Mouse (Mus musculus) adrenal gland, postnatal 14 days (tissue): Measurements from ENCODE around the gene Epb41. TPM values are rescaled to one million over a fixed set of nuclear protein-coding genes. Genes with fewer than 3 reads are reported as not detected.

Source experiments
- DNase-seq: peaks from one replicate; pipeline ENCODE4 v3.0.0; 2021; ENCODE audit warnings: mixed read lengths
- total RNA-seq: library from RNA; stranded (reverse); gene quantifications from 2 replicates; pipeline ENCODE4 v1.2.3, GENCODE M21; 2021

Gene Epb41
- total RNA-seq, 1 experiment from 2014 or later, result 112 TPM

DNA sequence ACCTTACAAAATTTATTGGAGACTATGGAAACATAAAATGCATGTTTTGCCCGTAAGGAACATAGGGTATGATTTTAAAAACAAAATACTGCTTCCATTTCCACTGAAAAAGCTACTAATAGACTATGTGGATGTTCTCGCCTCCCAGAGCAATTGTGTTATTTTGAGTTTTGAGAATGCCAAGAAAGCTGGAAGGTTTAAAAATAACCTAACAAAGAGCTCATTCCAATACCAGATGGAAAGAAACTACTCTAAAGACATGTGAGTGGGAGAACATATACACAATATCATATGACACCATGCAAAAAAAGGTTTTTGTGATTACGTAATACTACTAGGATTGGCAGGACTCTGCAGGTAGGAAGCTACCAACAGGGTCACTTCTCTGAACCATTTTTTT, 31.4 kb downstream of the Epb41 start:
- no peak for DNase-seq

DNA sequence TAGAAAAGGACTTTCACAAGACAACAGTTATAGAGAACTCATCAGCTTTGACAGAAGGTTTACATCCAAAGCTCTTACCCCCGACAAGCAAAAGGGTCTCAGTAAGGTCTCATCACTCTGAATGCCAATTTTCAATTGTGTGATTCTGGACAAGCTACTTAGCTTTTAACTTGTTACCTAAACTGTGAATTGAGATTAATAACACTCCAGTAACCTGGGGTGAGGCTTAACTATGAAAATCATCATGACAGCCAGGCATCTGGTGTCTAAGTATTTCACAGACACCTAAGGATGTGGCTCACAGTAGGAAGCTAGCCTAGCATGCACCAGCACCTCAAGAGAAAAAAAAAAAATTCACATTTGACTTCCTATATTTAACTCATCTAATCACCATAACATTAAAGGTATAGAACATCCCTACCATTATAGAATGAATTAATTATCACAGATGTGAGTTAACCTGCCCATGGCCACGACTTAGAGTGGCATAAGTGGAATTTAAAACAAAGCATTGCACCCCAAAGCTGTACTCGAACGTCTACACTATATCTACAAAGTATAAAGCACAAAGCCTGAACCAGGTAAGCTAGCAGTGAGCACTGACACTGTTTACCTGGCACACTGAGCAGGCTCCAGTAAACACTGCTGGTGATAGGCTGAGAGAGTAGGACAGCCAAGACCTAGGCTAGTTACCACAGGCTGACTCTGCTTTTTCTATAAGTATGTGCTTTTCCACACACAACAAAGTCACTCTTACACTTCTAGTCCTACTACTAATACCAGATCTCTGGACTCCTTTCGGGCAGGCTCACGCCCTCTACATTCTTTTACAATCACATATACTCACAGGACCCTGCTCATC, 33.4 kb downstream of the Epb41 start:
- no peak for DNase-seq

DNA sequence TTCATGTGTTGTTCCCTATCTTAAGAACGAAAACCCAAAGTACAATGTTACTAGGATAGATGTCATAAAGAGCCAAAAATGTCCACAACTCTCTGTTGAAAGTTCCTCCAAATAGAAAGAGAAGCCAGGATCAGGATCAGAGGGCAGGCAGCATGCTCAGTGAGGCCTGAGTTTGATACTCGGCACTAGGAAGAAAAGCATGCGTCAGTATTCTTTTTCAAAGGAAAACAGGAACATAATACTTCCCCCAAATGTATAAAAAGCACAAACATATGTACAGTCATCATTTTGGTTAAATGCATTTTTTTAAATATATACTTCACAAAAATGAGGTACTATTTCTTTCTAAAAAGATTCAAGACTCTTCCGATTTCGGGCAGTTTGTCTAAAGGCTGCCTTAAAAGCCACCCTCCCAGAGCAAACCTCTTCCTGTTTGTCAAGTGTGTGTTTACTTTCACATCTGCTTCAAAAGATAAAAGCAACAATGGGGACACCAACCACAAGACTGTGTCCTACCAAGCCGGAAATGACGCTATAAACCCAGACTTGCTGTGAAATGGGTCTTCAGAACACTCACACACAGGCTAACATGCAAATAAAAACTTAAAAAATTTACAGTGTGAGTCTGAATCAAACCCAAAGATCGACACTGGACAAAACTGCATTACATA, 35.0 kb downstream of the Epb41 start:
- no peak for DNase-seq

DNA sequence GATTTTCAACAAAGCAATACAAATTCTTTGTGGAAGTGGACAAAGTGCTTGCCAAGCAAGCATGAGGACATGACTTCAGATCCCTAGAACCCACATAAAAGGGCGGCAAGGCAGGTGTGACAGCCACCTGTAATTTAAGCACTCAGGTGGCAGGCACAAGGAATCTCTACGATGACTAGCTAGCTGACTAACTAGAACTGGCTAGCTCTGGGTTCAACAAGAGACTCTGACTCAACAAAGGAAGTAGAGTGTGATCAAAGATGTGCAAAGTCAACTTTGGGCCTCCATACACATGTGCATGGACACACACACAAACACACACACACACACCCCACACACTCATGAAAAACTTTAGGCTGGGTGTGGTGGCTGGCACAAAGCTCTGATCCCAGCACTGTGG, 35.6 kb downstream of the Epb41 start:
- DNase-seq, result no peak

DNA sequence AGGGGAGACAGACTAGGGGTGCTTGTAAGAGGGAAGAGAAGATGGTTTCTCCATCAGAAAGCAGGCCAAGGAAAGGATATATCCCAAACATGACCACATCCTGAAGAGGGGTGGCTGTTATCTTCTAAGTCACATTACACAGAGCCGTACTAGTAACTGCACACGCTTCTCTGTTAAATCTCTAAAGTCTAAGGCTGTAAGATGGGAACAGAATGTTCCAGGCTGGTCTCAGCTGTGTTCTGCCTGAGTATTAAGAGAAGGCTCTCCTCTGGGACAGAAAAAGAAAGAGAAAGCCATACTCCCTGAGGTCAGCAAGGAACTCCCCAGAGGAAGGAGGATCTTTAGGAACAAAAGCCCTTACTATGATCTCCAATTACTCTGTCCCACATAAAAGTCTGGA, 36.3 kb downstream of the Epb41 start:
- DNase-seq, result no peak

DNA sequence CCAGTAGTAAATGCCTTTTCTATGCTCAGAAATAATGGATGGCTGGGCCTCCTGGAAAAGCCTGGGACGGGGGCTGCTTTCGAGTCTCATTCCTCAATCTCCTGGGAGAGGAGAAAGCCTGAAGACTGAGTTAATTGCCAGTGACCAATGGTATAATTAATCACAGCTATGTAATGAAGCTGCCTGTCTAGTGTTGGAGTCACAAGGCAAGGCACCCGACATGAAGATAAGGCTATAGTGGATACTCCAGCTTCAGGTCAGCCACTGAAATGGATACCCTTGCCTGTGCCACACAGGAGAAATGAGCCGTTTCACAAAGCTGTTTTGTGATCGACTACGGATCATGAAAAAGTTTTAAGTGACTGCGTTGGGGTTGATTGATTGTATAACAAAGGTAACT, 37.1 kb downstream of the Epb41 start:
- no peak for DNase-seq

DNA sequence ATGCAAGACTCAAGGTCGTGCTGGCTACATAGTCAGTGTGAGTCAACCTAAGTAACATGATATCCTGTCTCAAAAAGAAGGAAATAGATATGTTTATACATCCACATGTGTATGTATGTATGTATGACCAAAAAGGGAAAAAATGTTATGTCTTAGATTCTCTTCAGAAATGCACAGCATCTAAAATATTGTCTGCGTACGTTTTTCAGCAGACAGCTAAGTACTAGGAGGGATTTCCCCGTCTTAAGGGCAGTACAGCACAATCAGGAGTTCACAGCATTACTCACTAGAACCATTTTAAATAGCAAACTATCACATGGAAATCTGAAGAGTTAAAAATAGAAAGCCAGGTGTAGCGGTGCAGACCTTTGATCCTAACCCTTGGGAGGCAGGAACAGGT, 38.0 kb downstream of the Epb41 start:
- DNase-seq, result no peak

DNA sequence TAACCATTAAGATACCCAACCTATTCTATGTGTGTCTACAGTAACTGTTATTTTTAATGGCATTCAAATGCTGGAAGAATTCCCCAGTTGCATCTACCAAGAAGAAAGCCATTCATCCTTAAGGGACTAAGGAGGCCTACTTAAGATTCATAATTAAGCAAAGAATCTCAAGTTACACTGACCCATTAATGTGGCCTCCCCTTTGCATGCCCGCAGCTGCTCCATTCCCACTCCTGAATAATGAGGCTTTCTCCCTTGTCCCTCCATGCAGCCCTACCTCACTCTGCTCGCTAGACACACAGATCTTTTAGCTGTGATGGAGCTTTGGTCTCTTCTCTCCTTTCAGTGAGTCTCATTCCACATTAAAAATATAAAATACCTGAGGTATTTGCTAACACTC, 40.9 kb downstream of the Epb41 start:
- DNase-seq, result no peak

DNA sequence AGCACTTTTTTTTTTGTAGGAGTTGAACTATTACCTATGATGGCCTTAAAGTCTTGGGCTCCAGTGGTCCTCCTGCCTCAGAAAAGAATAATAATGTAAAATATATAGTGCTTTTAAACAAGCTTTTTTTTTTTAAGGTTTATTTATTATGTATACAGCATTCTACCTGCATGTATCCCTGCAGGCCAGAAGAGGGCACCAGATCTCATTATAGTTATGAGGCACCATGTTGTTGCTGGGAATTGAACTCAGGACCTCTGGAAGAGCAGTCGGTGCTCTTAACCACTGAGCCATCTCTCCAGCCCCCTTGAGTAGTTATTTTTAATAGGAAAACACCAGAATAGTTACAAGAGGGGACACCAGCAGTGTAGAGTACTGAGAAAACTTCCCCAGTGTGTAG, 41.9 kb downstream of the Epb41 start:
- no peak for DNase-seq

DNA sequence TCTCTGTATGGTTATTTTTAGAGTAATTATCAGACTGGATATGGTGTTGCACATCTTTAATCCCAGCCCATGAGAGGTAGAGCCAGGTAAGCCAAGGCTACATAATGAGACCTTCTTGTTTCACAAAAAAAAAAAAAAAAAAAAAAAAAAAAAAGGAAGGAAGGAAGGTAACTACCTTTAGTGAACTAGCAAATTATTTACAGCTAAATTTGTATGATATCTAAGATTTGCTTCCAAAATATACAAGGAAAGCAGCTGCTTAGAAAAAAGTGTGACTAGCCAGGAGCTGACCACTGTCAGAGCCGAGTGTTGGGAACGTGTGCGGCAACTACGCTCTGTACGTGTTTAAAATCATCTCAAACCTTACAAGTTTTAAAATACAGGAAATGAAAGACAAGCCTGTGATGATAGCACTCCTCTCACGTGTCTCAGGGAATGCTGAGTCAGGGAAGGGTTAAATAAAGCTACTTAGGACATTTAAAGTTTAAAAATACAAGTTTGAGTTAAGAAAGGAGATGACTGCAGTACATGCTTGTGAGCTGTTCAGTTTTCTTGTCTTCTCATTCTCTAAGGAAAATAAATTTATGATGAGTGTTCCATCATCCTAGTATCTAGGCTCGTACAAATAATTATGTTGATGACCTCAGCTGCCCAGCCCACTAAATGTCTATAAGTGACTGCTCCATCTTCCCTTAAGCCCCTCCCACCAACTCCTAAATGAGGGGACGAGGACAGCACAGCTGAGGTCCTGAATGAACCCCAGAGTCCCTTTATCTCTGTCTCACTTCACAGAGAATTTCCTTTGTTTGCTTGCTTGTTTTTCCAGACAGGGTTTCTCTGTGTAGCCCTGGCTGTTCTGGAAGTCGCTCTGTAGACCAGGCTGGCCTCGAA, 45.0 kb downstream of the Epb41 start:
- DNase-seq, result no peak

DNA sequence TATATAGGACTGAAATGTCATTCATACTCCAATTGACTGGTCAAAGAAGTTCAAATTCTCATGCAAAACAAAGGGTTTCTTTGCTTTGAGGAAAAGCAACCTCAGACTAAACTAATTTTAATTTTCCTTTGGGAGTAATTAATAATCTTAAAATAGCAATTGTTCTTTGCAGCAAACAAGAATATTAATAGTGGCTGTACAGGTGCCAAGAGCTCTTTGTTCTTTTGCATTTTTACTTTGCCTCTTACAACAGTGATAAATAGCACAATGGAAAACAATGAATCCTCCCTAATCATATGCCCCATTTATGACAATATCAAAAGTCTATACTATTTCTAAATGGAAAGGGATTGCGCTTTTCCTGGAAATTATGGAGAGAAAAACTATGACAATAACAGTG, 47.3 kb downstream of the Epb41 start:
- DNase-seq, result no peak

DNA sequence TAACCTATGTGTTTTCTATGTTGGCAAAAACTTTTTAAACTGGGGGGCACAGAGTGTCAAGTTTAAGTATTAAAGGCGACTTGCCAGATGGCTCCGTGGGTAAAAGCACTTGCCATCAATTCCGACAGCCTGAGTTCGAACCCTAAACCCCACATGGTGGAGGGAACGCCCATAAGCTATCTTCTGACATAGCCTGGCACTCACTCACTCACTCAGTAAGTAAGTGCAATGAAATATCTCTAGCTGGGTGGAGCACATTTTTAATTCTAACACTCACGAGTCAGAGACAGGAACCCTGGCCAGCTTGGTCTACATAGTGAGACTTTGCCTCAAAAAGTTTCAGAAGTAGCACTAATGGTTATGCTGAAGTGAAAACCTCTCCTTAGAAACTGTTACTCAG, 48.0 kb downstream of the Epb41 start:
- DNase-seq, result no peak

DNA sequence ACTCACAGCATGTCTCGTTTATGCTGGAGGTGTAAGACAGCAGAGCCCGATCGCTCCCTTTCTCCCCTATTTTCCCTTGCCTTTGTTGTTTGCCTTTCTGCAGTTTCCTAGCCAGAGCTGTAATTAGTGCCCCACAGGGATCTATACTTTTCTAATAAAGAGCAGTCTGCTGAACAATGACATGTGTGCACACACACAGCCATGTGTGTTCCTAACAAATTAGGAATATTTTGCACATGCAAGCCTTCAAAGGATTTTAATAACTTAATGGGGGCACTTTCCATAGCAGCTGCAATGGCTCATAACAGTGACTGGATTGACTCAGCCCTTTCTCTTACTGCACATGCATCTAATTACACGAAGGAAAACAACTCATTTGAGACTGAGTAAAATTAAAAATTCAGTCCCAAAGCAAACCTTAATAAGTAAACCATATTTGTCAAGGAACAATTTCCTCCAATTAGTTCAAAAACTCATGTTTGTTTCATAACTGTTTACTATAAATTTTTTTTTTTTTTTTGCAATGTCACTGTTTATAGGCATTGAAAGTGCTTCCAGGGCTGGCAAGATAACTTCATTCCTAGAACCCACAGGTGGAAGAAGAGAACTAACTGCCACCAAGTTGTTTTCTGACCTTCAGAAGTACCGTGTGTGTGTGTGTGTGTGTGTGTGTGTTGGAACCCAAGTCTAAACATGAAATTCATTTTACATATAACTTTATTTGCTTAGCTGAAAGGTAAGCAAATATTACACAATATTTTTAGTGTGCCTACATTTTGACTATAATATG, 49.2 kb downstream of the Epb41 start:
- DNase-seq, result no peak

DNA sequence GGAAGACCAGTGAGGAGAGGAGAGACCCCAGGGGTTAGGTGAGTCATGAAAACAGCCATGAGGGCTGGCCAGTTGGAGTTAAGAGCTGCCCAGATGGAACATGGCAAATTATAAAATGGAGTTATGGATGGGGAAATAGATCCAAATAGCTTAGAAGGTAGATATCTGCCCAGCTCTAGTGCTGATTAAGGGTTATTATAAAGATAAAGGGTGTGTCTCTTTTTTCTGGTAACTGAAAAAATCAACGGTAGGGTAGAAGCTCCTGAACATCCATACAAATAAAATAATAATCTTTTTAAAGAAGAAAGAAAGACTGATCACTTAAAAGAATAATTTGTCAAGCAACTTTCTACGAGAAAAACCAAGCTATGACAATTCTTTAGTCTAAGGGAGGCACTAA, 49.9 kb downstream of the Epb41 start:
- no peak for DNase-seq

DNA sequence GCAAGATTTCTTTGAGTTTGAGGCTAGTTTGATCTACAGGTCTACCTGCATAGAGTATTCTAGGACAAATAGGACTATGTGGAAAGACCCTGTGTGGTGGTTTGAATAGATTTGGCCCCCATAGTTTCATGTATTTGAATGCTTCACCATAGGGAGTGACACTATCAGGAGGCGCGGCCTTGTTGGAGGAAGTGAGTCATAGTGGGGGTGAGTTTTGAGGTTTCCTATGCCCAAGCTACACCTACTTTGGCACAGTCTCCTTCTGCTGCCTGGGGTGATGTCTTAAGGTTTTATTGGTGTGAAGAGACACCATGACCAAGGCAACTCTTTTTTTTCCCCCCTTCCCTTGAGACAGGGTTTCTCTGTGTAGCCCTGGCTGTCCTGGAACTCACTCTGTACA, 51.3 kb downstream of the Epb41 start:
- DNase-seq, result no peak

DNA sequence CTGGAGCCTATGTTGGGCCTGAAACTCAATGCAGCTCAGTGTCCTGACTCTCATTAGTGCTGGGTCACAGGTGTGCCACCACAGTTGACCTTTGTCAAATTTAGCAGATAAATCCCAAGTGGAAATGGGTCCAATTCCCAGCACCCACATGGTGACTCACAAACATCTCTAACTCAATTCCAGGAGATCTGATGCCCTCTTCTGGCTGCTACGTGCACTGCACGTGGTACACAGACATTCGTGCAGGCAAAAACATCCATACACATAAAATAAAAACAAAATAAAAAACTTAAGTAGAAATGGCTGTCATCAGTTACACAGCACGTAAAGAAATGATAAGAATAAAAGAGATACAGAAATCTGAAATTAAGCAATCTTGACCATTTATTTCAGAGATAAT, 52.5 kb downstream of the Epb41 start:
- no peak for DNase-seq

DNA sequence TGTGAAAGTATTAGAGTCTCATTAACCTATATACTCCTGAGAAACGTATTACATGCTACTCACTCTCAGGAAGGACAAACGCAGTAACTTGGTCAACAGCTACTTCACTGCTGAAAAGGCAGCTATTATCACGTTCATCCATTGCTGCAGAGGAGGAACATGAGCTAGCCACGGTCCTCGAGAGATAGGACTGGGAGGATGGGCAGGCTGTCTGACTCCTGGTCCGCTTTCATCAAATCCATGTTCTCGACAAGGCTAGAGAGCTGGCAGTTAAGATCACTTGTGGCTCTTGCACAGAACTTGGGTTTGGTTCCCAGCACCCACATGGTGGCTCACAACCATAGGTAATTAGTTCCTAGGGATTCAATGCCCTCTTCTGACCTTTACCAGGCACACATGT, 53.2 kb downstream of the Epb41 start:
- no peak for DNase-seq

DNA sequence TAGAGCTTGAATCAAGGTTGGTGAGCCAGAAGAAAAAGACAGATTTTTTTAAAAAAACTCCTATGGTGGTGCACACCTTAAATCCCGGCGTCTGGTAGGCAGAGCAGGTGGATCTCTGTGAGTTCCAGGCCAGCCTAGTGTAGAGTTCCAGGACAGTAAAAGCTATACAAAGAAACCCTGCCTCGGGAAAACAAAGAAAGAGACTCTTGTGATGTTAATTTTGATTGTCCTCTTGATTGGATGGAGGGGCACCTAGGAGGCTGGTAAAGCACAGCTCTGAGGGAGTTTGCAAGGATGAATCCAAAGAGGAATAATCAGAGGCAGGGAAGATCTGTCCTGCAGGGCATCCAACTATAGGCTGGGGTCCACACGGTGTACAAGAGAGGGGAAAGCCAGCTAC, 56.6 kb downstream of the Epb41 start:
- no peak for DNase-seq

DNA sequence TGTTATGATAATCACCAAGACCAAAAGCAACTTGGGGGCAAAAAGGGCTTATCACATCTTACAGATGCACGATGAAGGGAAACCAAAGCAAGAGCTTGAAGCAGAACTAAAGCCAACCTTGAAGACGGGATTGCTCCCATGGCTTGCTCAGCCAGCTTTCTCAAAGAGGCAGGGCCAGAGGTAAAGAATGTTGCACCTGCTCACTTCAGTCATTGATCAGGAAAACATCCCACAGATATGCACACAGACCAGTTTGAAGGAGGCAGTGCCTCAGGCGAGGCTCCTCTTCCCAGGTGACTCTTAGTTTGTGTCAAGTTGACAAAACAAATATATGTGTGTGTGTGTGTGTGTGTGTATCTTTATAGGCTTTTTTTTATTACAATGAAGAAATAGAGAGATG, 59.7 kb downstream of the Epb41 start:
- no peak for DNase-seq

DNA sequence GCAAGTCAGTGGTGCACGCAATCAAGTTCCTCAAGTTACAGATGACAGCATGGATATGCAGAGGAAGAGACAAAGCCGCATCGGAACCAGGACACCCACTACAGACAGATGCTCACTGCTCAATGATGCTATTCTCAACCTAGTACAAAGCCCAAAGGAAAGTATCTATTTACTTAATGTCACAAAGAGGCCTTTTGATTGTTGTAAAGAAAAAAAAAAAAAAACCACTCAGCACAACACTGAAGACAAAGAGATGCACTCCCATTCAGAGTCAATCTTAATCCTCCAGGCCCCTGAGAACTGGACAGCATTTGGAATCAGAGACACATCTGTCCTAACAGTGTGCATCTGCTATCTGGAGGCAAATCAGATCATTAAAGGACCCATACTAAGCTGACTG, 63.5 kb downstream of the Epb41 start:
- DNase-seq, result no peak

DNA sequence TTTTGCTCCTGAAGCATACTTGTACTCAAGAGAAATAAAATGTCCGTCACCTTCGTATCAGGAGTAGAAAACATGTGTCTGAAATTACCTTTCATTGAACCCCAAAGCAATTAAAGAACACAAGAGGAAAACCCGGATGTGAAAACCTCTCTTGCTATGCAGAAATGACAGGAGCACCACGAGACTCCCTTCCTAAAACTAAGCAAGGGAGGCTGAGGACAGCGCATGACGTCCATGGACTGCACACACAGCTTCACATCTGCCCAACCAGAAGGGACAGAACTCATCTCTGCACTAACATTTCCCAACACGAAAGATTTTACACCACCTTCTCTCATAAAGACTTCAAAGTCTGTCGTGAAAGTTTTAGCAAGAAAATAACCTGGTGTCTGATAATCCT, 64.7 kb downstream of the Epb41 start:
- no peak for DNase-seq

DNA sequence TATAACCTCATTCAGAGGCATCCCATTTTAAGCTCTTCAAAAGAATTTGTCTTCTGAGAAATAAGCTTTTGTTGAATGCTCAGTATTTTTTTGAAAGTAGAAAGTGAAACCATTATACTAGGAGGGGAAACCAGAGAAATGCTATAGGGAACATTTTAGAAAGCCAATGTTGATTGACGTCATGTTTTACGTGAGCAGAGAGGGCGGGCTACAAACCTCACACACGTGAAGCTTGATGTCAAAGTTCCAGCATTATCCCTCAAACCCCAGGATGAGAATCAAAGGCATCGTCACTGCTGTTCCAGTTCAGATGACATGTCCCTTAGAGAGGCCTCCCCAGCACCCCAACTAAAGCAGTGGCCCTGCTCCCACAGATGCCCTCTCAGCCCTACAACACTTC, 66.9 kb downstream of the Epb41 start:
- DNase-seq, result no peak
